Mouse (Mus musculus): ENCODE measurements at regions not wholly inside any gene's neighbourhood (a gene's known extent, or its start where the extent isn't known, plus 50 kb on each side); places are given as distances from the start of the nearest gene placed in this dataset.
A peak's percentile ranks its signal among the peaks of the same experiment; 100 is the strongest.

- DNase-seq, result no peak
Observed at GRCm38 (mm10) chr3:147041201-147041600, 189.0 kb downstream of the Ttll7 start.

- DNase-seq, result no peak
Observed at GRCm38 (mm10) chr3:147042911-147043310, 190.7 kb downstream of the Ttll7 start.

- peak; percentile 8 for DNase-seq
Observed at GRCm38 (mm10) chr3:147046634-147047033, 194.5 kb downstream of the Ttll7 start.

GRCm38 (mm10) chr3:147054157-147054838 lies 202.1 kb downstream of the Ttll7 start:
- DNase-seq, result no peak

DNA sequence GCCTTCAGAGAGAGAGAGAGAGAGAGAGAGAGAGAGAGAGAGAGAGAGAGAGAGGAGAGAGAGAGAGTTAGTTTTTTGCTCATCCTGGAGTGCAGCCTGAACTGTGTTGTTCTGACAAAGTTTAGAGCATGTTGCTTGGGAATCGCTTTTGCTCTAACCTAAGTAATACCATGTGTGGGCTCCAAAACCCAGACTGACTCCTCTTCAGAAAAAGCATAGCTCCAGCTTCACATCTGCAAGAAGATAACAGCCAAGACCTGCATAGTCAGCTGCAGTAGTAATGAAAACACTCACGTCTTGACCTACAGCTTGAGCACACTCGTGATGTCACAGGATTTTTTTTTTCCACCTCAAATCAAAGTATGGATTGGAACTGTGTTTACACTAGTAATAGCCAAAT lies 205.7 kb downstream of the Ttll7 start:
- no peak for DNase-seq

- DNase-seq, result no peak
Observed at GRCm38 (mm10) chr3:147060659-147061058, 208.5 kb downstream of the Ttll7 start.

DNA sequence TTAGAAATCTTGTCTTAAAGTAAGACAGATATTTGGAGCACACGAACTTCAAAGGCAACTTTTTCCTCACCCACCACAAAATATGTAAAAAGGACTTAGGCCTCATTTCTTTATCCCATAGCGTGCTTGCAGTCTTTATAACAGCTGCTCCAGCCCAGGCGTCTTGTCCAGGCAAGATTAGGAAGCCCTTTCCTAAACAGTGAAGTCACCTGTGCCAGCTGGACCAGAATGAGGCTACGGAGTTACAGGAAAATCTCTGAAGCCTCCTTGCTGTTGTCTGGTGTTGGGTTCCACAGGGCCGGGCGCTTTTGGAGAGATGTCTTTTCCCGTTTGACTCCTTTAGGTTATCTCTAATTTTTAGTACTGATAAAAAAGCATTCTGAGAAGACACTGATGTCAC lies 210.3 kb downstream of the Ttll7 start:
- peak; percentile 10 for DNase-seq

- DNase-seq, result peak; percentile 1
Observed at GRCm38 (mm10) chr3:147063578-147064442, 211.6 kb downstream of the Ttll7 start.

DNA sequence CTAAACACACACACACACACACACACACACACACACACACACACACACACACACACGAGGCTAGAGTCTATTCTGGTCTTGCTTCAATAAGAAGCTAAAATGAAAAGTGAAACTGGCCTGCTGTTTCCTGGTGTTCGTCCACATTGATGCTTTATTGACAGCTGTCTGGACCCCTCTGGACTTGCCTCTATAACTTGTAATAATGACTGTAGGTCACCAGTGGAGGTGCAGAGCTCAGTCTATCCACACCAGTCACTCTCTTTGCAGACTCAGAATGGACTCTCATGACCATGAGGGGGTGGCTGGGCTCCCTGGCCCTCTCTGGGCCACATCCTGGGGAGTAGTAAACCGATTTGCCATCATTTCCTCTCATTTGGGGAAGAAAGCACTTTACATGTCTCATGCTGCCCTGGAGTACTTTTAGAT lies 212.3 kb downstream of the Ttll7 start:
- DNase-seq, result no peak

DNA sequence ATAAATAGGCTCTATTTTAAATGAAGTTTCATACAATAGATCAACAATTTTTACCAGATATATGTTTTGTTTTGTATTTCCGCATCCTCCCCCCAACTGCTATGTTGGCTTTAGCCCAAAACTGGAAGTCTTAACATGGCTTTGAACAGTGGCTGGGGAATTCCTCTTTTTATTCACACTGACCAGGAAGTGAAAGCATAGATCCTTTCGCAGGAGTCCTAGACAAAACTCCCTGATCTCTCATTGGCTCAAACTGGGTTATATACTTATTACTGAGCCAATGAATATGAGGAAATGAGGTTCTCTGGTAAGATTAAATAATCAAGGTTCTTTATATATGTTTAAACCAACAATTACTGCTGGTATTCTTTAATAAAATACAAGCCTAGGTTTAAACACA lies 218.8 kb downstream of the Ttll7 start:
- no peak for DNase-seq

DNA sequence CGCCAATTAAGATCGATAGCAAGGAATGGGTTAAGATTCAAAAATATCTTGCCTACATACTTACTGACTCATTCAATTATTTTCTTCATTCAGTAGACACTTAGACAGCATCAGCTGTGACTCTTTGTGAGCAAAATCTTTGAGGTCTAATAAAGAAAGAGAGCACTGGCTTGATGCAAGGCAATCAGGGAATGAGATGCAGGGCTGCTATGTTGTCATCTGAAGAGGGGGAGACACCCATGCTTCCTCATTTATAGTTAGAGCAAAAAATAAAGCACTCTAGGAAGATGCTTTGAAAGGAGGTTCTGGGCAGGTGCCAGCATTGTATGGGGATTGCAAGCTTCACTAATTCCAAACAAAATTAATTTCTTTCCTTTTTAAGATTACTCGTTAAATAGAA lies 228.0 kb downstream of the Ttll7 start:
- no peak for DNase-seq

DNA sequence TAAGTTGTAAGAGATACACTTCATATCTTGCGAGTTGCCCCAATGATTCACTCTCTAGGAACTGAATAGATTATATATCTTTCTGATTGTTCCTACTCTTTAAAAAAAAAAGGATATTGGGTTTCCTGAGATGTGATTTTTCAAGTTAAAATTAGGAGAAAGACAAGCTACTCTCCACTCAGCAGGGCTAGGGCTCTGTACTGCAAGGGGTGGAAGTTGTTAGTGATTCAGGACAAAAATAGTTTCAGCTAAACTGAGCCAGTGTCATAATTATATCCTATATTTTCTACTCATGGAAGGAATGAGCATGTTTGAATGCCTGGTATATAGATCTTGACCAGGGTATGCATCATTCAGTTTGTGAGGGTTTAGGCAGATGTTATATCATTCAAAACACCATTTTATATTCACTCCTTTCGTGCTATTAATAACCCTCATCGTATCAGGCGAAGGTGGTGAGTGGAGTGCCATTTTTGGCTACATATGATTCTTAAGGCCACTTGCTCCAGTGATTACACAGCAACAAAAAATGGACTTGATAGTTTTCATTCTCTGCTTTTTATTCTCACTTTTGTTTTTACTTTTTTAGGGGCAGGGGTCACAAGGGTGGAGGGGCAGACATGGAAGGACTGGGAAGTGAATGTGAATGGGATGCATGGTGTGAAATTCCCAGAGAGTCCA lies 228.7 kb downstream of the Ttll7 start:
- DNase-seq, result no peak

DNA sequence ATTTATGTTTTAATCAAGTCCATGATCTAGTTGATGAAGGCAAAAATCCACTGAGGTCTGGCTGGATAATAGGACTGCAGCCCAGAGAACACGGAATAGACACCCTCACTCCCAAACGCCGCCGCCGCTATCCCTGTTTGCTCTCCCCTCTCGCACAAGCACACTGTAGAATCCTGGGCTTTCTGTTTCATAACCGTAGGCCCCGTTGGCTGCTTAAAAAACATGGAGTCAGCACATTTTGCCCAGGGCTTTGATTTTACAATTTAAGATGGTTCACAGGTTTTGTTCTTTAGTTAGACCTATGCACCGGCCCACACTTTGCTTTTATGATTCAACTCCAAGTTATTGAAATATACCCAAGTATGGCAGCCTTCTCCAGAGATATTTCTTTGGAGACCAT lies 229.6 kb downstream of the Ttll7 start:
- DNase-seq, result no peak

- no peak for DNase-seq
Observed at GRCm38 (mm10) chr3:147082255-147082943, 230.2 kb downstream of the Ttll7 start.

- no peak for DNase-seq
Observed at GRCm38 (mm10) chr3:147083374-147083773, 231.2 kb downstream of the Ttll7 start.

DNA sequence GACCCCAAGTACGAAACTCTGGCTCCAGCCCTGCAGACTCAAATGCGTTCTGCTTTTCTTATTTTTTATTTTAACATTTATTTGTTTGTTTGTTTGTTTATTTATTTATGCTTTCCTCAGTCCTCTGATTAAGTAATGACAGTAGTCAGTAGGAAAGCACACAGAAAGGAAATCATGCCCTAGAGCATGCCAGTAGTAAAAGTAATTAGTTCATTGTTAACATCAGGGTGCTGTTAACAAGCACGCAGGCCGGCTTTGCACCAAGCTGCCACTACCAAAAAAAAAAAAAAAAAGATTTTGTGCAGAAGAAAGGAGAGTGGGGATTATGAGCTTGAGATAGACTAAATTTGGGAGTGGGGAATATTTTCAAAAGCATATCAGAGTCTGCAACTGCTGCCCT lies 231.7 kb downstream of the Ttll7 start:
- DNase-seq, result no peak

DNA sequence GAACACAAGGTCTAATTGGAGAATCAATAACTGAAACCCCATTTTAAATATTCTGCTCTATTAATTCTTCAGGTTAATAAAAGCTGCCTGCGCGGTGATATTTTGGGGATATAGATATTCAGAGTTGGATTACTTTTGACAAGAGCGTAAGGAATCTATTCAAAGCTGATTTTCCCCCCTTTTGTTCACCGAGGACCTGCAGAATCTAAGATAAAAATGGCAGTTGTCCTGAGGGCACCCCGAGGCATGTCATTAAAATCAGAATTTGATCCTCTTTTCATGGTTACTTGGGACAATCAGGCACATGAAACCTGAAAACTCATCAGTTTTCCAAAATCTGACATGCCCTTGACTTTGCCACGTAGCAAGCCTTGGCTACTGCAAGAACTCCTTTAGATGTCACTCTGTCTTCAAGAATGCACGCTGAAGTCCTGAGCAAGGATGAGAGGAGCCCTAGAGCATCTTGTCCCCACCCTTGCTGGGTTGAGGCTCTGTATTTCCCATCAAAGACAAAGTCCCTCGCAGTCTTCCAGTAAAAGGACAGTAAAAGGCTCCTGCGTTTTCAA lies 232.5 kb downstream of the Ttll7 start:
- no peak for DNase-seq

GRCm38 (mm10) chr3:147088171-147088570 lies 236.0 kb downstream of the Ttll7 start:
- no peak for DNase-seq

DNA sequence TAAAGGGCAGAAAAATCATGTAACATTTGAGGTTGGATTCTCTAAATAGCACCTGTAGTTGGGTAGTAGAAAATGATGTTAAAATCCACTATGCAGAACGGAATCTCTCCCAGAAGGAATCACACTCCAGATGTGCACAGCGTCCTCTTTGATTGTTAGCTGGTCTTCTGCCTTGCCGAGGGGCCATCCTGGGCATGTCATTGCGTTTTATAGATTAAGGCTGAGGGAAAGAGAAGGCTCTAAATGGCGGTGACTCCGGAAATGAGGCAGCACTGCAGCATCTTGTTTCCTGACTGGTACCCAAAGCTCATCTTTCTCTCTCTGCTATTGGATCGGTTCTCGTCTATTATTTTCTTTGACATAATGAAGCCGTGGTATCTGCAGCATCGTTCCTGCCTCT lies 237.5 kb downstream of the Ttll7 start:
- DNase-seq, result no peak

GRCm38 (mm10) chr3:147092188-147093075 lies 240.3 kb downstream of the Ttll7 start:
- DNase-seq, result no peak

DNA sequence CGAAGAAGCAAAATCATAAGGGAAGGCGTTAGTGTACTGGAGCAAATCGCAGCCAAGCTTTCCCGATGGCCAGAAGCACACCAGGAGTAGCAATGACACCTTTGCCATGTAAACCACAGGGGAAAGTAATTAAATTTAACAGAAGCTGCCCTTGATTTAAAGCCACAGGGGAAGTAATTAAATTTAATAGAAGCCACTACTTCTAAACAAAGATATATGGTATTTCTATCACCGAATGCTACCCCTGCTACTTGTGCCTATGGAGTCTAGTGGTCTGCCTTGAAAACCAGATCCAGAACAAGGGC lies 240.9 kb downstream of the Ttll7 start:
- DNase-seq, result no peak

GRCm38 (mm10) chr3:147096179-147096578 lies 244.0 kb downstream of the Ttll7 start:
- DNase-seq, result no peak
